ENCODE assay signal across 19 mouse cellular contexts in the genomic region with DNA sequence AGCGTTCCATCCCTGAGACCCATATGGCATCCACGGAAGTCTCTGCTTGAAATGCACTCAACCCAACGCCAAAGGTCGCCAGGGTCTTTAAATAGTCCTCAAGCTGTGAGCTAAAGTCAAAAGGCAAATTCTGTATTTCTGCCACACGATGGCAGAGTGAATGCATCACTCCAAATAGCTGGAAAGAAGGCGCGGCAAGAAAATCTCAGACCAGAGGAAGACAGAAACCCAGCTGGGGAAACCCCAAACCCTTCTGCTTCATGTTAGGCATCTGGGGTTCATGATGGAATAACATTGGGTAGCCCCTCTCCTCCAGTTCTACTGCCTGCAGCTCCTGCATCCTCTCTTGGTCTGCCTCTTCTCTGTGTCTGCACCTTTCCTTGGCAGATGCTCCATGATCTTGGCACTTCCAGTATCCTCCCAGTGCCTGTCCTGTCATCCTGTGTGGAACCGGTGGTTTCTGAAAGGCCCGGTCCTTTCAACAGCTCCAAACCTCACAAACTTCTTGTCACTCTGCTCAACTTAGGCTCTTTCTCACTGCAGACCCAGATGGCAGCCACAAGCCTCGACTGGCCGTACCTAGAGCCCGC. TPM values are rescaled to one million over a fixed set of nuclear protein-coding genes. Genes with fewer than 3 reads are reported as not detected.
DNase-seq lines count a peak whose midpoint lies in the region; ATAC-seq lines count a peak whose summit lies in the region.
"Had no signal": no experiment of that assay in that cellular context is flagged by ENCODE, and none has a peak within 500 bp of the region (broad histone marks: within the 10 kb centered on the region; RNA-seq: fewer than 3 reads in every experiment).

No protein-coding gene starts in this region.

- H3K27me3 ChIP-seq in hindbrain, embryonic 14.5 days (ENCODE audit: control insufficient read depth, insufficient read depth, low read length), result no peaks in the 10 kb centered on the region
- no peaks in the 10 kb centered on the region; the same call in 1 of the 2 replicates for H3K27me3 ChIP-seq in hindbrain, embryonic 12.5 days
- H3K27me3 ChIP-seq in midbrain, embryonic 14.5 days (ENCODE audit: control insufficient read depth, insufficient read depth, low read length), result no peaks in the 10 kb centered on the region
- no peaks in the 10 kb centered on the region for H3K27me3 ChIP-seq in midbrain, embryonic 11.5 days (ENCODE audit: control insufficient read depth, insufficient read depth, low read length)

- no peak for ATAC-seq in hindbrain, embryonic 14.5 days (ENCODE audit: low FRiP score)
- ATAC-seq in hindbrain, embryonic 12.5 days (ENCODE audit: low FRiP score), result no peak
- ATAC-seq in midbrain, embryonic 14.5 days (ENCODE audit: low FRiP score, low TSS enrichment), result no peak
- ATAC-seq in midbrain, embryonic 11.5 days (ENCODE audit: low FRiP score), result no peak
- ATAC-seq: activated CD4-positive, CD25-positive, alpha-beta regulatory T cell, adult 4 months; midbrain, embryonic 13.5 days had no signal

- WGBS in hindbrain, embryonic 14.5 days, result 69% methylated on average over 12 of the region's 12 CpGs
- WGBS in hindbrain, embryonic 12.5 days, result 64% methylated on average over 12 of the region's 12 CpGs
- 65% methylated on average over 12 of the region's 12 CpGs for WGBS in midbrain, embryonic 14.5 days
- WGBS in midbrain, embryonic 11.5 days, result 67% methylated on average over 12 of the region's 12 CpGs

- H3K4me1 ChIP-seq in hindbrain, embryonic 14.5 days (replicated peaks; ENCODE audit: control insufficient read depth, insufficient read depth, low read length), result no peaks in the 10 kb centered on the region
- H3K4me1 ChIP-seq in hindbrain, embryonic 12.5 days, result 0 out of 2 replicates have a peak, but pooled peaks cover 7% of the 10 kb centered on the region
- no peaks in the 10 kb centered on the region; the same call in 1 of the 2 replicates for H3K4me1 ChIP-seq in midbrain, embryonic 14.5 days (ENCODE audit: control insufficient read depth, insufficient read depth, low read length)
- no peaks in the 10 kb centered on the region; the same call in 1 of the 2 replicates for H3K4me1 ChIP-seq in midbrain, embryonic 11.5 days (ENCODE audit: control insufficient read depth, insufficient read depth, low read length)
- H3K4me1 ChIP-seq: embryonic facial prominence, embryonic 12.5 days had no signal

- no peak overlapping the region for H3K9ac ChIP-seq in hindbrain, embryonic 14.5 days
- no peak overlapping the region for H3K9ac ChIP-seq in hindbrain, embryonic 12.5 days
- no peak overlapping the region for H3K9ac ChIP-seq in midbrain, embryonic 14.5 days (replicated peaks; ENCODE audit: low read length)
- H3K9ac ChIP-seq in midbrain, embryonic 11.5 days (ENCODE audit: low read length), result no peak overlapping the region
- H3K9ac ChIP-seq: embryonic facial prominence, embryonic 12.5 days; midbrain, embryonic 13.5 days; neural tube, embryonic 12.5 days had no signal

- H3K4me2 ChIP-seq in hindbrain, embryonic 14.5 days (replicated peaks), result no peak overlapping the region
- no peak overlapping the region for H3K4me2 ChIP-seq in hindbrain, embryonic 12.5 days (replicated peaks)
- H3K4me2 ChIP-seq in midbrain, embryonic 14.5 days (ENCODE audit: low read length), result no peak overlapping the region
- no peak overlapping the region for H3K4me2 ChIP-seq in midbrain, embryonic 11.5 days
- H3K4me2 ChIP-seq: embryonic facial prominence, embryonic 12.5 days; midbrain, embryonic 13.5 days; neural tube, embryonic 12.5 days had no signal

- no peaks in the 10 kb centered on the region for H3K9me3 ChIP-seq in hindbrain, embryonic 14.5 days (ENCODE audit: control insufficient read depth, low read length)
- no peaks in the 10 kb centered on the region for H3K9me3 ChIP-seq in hindbrain, embryonic 12.5 days (replicated peaks)
- H3K9me3 ChIP-seq in midbrain, embryonic 14.5 days (ENCODE audit: control insufficient read depth, low read length), result no peaks in the 10 kb centered on the region
- H3K9me3 ChIP-seq in midbrain, embryonic 11.5 days (ENCODE audit: control insufficient read depth, low read length), result no peaks in the 10 kb centered on the region
- H3K9me3 ChIP-seq: embryonic facial prominence, embryonic 12.5 days; midbrain, embryonic 13.5 days; neural tube, embryonic 12.5 days had no signal

- H3K4me3 ChIP-seq in hindbrain, embryonic 14.5 days (replicated peaks; ENCODE audit: low read length), result no peak overlapping the region
- no peak overlapping the region for H3K4me3 ChIP-seq in hindbrain, embryonic 12.5 days
- H3K4me3 ChIP-seq in midbrain, embryonic 14.5 days (replicated peaks; ENCODE audit: low read depth, low read length), result no peak overlapping the region
- H3K4me3 ChIP-seq in midbrain, embryonic 11.5 days (ENCODE audit: low read depth, low read length), result no peak overlapping the region
- H3K4me3 ChIP-seq: embryonic facial prominence, embryonic 12.5 days; forebrain, embryonic 10.5 days; midbrain, embryonic 13.5 days; neural tube, embryonic 12.5 days had no signal

- peaks cover 12% of the 10 kb centered on the region; the same call in 1 of the 2 replicates for H3K36me3 ChIP-seq in hindbrain, embryonic 14.5 days (replicated peaks; ENCODE audit: control insufficient read depth, insufficient read depth)
- no peaks in the 10 kb centered on the region for H3K36me3 ChIP-seq in hindbrain, embryonic 12.5 days
- H3K36me3 ChIP-seq in midbrain, embryonic 14.5 days (ENCODE audit: control insufficient read depth, insufficient read depth, low read length), result peaks cover 14% of the 10 kb centered on the region; the same call in 1 of the 2 replicates
- H3K36me3 ChIP-seq in midbrain, embryonic 11.5 days (ENCODE audit: control insufficient read depth, insufficient read depth, low read length), result no peaks in the 10 kb centered on the region
- H3K36me3 ChIP-seq: embryonic facial prominence, embryonic 12.5 days; forebrain, embryonic 10.5 days; neural tube, embryonic 12.5 days had no signal

- peak; percentile 54 for DNase-seq in cerebellum, postnatal 14 days
- no peak for DNase-seq in cerebellum, postnatal 4 days (ENCODE audit: low spot score in 2 of 2)
- DNase-seq in hindbrain, embryonic 14.5 days (ENCODE audit: low spot score), result peak; percentile 71
- peak; percentile 73 for DNase-seq in midbrain, embryonic 14.5 days
- no peak for DNase-seq in midbrain, embryonic 11.5 days (ENCODE audit: low spot score, missing footprints)
- peak; percentile 11 for DNase-seq in retina, postnatal 7 days (ENCODE audit: low read depth, low spot score)
- DNase-seq in adipocyte (ENCODE audit: low spot score), result no peak
- DNase-seq: B cell, adult 2 months; liver; right cerebral cortex, adult 18-20 months; thymus, postnatal 14 days had no signal

- H3K27ac ChIP-seq in hindbrain, embryonic 14.5 days, result no peak overlapping the region
- H3K27ac ChIP-seq in hindbrain, embryonic 12.5 days, result no peak overlapping the region
- H3K27ac ChIP-seq in midbrain, embryonic 14.5 days (replicated peaks; ENCODE audit: low read depth, low read length), result no peak overlapping the region
- no peak overlapping the region for H3K27ac ChIP-seq in midbrain, embryonic 11.5 days (ENCODE audit: low read depth, low read length)
- H3K27ac ChIP-seq: embryonic facial prominence, embryonic 12.5 days; forebrain, embryonic 10.5 days; midbrain, embryonic 13.5 days; neural tube, embryonic 12.5 days had no signal

RNA-seq across cellular contexts. Expression of a gene that starts 5.8 kb away (rescaled TPM):
- 0.23 and 0.29 TPM in 2 replicates for polyA plus RNA-seq in hindbrain, embryonic 14.5 days (2014; fragmentation: Nextera tagmentation; extraction: Ambion mirVana)
- polyA plus RNA-seq in hindbrain, embryonic 12.5 days (2016; fragmentation: Nextera tagmentation; extraction: Ambion mirVana), result 0.37 and 0.64 TPM in 2 replicates
- 0.26 and 0.61 TPM in 2 replicates for polyA plus RNA-seq in midbrain, embryonic 14.5 days (2014; fragmentation: Nextera tagmentation; extraction: Ambion mirVana)
- polyA plus RNA-seq in midbrain, embryonic 11.5 days (2014; fragmentation: Nextera tagmentation; extraction: Ambion mirVana), result not detected in 2 replicates
- polyA plus RNA-seq: activated CD4-positive, CD25-positive, alpha-beta regulatory T cell, adult 4 months; embryonic facial prominence, embryonic 12.5 days; heart, embryonic 16.5 days; lung, embryonic 16.5 days had no signal

Comparison
In these comparisons a context has a peak if more than half of its experiments do, and no peak if none do; other contexts are left out.
1. DNase-seq: peak in cerebellum, postnatal 14 days (2 of 2), hindbrain, embryonic 14.5 days (single experiment), midbrain, embryonic 14.5 days (single experiment) and retina, postnatal 7 days (single experiment); none in cerebellum, postnatal 4 days (0 of 2), midbrain, embryonic 11.5 days (single experiment) and adipocyte (single experiment).